Mouse (Mus musculus) yolk sac, embryonic 10.5 days (tissue): Measurements from ENCODE around the gene Krtap22-2.
"Not testable (repeated sequence)": the region's sequence is repeated elsewhere in the genome, so short reads cannot be mapped to it uniquely, and the experiment has no call there.

Experiments
- DNase-seq: peaks from one replicate; pipeline ENCODE4 v3.0.0-alpha.2; 2017; ENCODE audit warnings: low spot score

Gene Krtap22-2

DNA sequence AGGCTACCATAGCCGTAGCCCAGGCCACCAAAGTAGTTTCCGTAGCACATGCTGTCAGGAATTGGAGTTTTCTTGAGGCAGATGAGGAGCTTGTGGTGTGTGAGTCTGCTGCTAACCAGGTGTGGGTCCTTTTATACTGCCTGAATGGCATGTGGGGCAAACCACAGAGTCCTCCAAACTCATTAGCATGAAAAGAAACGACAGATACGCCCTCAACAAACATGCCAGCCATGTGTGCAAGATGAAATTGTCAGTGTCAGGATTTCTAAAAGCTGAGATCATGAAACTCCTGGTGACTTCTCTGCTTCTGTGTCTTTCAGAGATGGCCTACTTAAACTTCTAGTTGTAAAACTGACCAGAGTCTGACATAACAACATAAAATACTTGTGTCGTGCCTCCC is at the start of gene Krtap22-2:
TSS of gene Krtap22-2 (minus strand) at position 101 of the 400 bp plus-strand sequence.
- DNase-seq, result no peak

GRCm38 (mm10) chr16:89047783-89048182 is 37.2 kb upstream of the Krtap22-2 start, which contains the start of gene Krtap6-5:
Gene Krtap6-5 (minus strand): TSS chr16:89047883.
- no peak for DNase-seq

DNA sequence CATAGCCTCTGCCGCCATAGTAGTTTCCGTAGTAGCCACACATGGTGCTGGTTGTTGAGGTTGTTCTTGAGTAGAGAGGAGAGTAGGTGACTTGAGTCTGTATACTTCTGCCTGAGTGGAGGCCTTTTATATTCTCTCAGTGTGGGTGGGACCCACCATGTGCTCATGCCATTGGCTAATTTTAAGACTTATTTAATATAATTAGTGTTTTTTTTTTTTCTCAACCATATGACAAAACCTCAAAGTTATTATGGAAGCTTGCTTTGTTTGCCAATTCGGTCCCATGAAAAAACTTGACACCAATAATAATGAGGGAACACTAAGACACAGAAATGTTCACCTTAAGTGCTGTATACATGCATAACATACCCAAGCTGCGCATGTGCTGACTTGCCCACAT is 30.8 kb upstream of the Krtap22-2 start, which contains the start of gene Gm10228:
TSS of gene Gm10228 (minus strand) at position 101 of the 400 bp plus-strand sequence.
- not testable (repeated sequence) for DNase-seq

DNA sequence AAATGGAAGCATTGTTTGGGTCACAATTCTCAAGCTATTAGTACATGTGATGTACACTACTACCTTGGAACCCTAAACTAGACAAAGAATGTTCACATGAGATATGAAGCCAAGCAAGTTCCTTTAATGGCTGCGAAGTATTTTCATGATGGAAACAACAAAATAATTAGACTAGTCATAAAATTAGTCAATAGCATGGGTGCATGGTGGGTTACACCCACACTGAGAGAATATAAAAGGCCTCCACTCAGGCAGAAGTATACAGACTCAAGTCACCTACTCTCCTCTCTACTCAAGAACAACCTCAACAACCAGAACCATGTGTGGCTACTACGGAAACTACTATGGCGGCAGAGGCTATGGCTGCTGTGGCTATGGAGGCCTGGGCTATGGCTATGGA is 20.8 kb upstream of the Krtap22-2 start, which contains the start of gene Krtap6-1:
TSS of gene Krtap6-1 (plus strand) at position 301 of the 400 bp plus-strand sequence.
- not testable (repeated sequence) for DNase-seq

DNA sequence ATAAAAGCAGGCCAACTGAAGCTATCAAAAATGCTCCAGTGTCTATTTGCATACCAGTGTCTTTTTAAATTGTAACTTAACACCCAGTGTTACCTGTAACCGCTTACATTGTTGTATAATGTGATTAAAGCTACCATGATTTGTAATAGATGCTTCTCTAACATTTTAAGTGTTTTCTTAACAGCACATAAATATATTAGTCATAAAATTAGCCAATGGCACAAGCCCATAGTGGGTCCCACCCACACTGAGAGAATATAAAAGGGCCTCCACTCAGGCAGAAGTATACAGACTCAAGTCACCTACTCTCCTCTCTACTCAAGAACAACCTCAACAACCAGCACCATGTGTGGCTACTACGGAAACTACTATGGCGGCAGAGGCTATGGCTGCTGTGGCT is 4.4 kb upstream of the Krtap22-2 start, which contains the start of gene Gm10229:
TSS of gene Gm10229 (plus strand) at position 301 of the 400 bp plus-strand sequence.
- not testable (repeated sequence) for DNase-seq

DNA sequence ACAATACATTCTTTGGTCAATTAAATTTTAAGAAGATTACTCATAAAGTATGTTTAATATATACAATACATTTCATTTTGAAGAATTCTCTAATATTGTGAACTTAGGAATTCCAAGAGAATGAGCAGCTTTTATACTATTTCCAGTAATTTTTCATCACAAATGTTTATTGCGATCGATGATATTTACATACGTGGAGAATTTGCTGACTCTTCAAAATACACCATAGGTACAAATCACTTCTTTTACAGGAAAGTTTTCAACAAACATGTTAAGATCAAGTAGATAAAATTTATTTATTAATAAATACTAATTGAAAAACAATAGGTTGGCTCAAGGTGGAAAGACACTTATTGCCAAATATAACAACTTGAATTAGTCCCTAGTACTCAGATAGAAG is 3.4 kb upstream of the Krtap22-2 start:
- no peak for DNase-seq

DNA sequence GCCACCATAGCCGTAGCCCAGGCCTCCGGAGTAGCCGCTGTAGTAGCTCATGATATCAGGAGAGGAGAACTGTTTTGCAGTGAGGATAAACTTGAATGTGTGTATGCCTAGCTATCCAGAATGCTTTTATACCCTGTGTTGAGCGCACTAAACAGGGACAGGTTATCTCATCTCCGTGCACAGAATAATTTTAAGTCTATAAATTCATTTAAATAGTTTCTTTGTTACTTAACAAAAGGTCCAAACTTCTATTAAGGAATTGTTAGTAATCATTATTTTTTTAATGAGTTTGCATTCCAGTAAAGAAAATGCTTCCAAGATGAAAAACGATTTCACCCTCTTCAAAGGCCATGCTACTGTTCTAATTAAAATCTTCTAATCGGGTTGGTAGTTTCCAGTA is 47.8 kb downstream of the Krtap22-2 start, which contains the start of gene Krtap16-3:
TSS of gene Krtap16-3 (minus strand) at position 101 of the 400 bp plus-strand sequence.
- DNase-seq, result no peak
